Mouse (Mus musculus) thymus, postnatal 25 days (tissue): Measurements from ENCODE around the gene Pemt.
"Not testable (repeated sequence)": the region's sequence is repeated elsewhere in the genome, so short reads cannot be mapped to it uniquely, and the experiment has no call there.

Source experiments
- DNase-seq: peaks from one replicate; pipeline ENCODE4 v3.0.0; 2022

Pemt gene

DNA sequence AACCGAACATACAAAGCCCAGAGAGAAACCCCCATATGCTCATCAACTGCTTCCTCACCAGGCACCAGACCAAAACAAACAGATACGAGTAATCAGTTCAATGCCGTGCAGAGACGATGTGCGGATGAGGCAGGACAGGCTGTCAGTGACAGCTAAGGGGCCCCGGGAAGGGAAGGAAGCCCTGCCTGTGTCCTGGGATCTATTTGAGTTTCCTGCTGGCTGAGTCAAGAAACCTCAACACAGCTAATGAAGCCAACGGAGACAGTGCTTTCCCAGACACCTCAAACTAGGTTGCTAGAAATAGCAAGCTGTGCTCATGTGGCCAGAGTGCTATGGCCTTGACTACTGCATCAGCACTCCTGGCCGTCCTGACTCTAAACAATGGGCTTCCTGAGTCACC is 54.9 kb downstream of the Pemt start:
- DNase-seq, result no peak

DNA sequence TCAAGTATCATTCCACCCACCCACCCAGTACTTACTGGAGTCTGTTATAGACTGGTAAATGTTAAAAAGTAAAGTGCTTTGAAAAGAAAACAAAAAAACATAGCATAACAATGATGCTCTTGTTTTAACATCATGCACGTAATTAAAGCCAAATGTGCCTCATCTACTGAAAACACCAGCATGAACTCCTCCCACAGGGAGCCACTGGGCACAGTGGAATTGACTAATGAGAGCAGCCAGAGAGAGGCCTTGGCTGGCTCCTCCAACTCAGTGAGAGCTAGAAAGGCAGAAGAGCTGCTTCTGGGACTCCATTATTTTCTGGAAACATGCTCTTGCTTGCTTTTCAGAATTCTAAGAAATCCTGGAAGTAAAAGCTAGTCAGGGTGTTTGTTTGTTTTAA is 56.9 kb downstream of the Pemt start:
- DNase-seq, result no peak

DNA sequence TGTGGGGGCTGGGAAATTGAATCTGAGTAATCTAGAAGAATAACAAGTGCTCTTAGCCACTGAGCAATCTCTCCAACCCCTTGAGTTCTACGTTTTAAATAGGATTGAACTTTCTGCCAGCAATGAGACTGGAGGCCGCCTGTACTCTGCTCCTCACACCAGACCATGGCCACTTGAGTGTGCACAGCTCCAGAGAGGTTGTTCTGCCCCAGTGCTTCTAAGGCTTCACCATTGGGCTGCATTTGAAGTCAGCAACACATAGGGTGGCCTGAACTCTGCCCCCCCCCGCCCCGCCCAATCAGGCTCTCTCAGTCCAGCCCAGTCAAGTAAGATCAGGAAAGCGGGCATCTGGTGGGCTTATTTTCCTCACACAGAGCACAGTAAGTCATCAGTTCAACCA is 68.5 kb downstream of the Pemt start:
- DNase-seq, result no peak

DNA sequence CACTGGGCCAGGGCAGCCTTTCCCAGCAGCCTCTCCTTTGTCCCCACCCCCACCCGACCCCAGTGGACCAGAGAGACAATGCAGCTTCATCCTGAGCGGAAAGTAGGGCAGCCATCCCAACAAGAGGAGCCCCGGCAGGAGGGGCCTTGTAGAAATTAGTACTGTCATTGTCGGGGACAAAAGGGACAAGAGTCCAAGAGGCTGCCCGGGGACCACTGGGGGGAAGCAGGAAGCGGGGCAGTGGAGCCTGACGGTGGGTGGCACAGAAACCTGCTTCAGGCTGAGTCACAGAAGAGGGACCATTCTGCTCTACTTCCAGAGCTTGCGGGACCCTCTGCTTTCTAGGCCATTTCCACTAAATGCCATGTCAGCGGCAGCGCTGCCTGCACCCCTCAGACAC is 71.0 kb downstream of the Pemt start:
- no peak for DNase-seq

DNA sequence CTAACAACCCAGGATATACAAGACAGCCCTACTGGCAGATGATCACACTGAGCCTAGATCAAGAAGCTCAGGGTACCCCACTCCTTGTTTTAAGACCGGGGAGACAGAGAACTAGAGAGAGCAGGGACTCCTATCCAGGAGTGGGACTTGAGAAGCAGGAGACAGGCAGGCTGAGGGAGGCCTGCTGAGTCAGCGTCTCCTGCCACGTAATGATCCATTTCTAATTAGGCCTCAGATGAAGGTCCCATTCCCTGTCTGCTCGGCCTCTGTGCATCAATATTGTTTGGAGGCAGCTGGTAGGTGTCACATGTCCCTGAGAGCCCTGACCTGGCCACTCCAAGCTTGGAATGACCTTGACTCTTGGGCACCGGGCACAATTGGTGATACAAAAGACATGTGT is 72.9 kb downstream of the Pemt start:
- DNase-seq, result no peak

DNA sequence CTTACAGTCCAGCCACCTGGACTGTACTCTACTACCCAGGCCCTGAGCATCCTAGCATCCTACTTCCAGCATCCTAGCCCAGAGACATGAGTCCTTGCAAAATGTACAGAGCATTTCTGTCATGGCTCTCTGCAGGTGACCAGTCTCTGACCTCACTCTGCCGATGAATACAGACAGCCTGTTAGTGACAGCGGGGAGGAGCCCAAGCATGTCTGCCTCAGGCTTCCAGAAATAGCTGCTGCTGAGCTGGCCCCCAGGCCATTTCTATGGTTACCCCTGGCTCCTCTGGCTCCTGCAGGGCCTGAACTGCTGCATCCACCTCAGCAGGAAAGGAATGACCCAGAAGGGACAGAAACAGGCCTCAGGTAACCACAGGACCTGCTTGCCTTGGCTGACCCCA is 74.6 kb downstream of the Pemt start:
- DNase-seq, result no peak

DNA sequence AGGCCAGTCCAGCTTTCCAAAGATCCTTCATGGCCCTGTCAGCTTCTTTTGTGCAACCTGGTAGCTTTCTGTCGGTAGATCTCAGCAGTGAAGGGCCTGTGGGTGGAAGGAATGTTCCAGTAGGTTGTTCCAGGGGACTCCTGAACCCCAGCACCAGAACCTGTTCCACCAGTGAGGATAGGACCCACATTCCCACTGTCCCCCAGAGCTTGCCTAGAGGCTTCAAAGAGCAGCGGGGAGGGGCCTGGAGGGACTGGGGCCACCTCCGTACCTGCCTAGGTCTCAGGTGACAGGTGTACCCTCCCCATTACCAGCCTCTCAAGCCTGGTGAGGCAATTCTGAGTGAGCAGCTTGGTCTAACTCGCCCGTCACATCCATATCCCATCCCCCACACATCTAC is 75.5 kb downstream of the Pemt start:
- no peak for DNase-seq

DNA sequence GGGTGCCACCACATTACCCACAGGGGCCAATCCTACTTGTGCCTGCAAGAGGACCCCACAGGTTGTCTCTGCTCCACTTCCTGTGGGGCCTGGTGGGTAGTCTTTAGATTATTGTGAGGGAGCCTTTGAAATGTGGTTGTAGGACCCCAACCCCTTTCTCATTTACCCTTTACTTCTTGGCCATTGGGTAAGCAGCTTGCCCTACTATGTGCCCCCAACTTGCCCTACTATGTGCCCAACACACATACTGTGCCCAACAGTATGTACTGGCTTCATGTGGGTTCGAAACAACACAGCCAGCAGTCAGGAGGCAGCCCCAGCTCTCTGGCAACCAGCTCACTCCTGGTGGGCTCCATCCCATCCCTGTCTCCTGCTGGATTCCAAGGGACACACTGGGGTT is 78.5 kb downstream of the Pemt start:
- DNase-seq, result no peak

DNA sequence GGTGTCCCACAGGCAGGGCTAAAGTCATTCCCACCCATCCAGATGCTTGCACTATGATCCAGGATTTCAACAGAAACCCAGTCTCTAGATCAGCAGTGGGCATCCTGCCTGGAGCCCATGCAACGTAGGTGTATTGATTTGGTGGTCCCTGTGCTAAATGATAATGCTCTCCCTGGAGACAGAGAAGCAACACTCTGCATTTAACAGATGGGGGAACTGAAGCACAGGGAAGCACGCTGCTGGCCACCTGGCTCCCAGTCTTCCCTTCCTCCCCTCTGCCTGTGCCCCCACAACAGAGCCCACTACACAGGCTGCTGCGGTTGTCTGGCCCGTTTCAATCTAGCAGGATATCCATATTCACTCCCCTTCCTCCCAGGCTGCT is 80.2 kb downstream of the Pemt start:
- no peak for DNase-seq

DNA sequence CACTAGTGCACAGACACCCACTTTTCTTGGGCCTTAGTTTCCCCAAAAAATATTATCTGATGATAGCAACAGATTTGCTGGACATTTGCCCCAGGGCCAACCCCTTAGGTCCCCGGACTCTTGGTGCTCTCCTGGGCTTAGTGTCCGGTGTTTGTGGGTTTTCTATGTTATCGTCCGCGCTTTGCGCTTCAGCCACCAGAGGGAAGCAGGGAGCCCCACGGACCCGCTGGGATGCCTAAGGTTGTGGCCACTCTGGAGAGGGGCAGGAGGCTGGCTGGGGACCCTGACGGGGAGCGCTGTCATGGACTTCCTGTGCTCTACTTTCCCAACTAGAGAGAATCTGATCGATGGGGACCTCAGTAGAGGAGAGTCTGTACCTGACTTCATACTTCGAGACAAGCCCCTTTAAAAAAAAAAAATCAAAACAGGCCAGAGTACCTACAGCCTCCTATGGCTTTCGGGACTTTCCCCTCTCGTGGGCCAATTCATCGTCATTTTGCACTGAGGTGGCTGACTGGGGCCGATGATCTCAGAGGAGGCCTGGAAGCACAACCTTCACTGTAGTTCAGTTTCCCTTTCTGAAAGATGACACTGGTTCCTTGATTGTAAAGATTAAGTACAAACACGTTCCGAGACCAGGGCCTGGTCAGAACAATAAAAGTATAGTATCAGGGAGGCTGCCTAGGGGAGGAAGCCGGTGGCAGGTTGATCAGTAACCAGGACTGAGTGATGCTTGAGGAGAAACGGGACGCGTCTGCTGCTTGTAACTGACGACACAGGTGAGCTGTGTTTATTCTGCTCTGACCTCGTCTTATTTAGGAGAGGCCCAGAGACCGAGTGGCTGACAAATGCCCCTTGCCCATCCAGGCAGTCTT is 80.8 kb downstream of the Pemt start:
- peak; percentile 61 for DNase-seq

DNA sequence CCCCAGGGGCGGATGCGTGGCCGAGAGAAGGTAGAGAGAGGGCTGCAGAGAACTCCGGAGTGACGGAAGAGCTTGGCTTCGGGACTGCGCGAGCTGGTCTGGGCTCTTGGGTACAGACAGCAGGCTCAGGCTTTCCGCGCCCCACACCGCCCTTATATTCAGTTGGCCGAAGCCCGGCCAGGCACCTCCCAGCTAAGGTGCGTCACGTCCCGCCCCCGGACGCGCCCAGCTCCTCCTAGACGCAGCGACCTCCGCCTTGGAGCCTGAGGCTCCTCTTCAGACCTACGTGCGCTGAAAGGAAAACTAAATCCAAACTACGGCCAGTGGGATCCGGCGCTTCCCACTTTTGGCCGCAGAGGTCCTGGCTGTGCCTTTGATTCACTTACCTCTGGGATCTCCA is 81.5 kb downstream of the Pemt start, which contains the start of gene Rasd1:
Rasd1 (minus strand) TSS at position 127 of the 400 bp plus-strand sequence.
- peak; percentile 57 for DNase-seq

DNA sequence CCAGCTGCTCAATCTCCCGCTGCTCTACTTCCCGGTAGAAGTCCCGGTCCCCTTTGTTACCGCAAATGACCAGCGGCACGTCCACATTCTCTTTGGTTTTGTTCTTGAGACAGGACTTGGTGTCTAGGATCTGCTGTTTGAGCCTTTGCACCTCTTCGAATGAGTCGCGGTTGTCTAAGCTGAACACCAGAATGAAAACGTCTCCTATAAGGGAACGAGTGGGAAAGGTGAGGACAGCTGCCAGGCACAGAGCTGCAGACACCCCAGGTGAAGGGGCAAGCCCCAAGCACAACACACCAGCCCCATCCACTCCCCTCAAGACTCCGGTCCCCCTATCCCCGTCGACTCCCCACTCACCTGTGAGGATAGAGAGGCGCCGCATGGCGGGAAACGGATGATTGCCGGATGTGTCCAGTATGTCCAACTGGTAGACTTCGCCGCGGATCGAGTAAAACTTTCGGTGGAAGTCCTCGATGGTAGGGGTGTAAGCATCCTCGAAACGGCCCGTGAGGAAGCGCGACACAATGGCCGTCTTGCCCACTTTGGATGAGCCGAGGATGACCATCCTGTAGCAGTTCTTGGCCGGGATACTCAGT is 82.0 kb downstream of the Pemt start:
- peak; percentile 22 for DNase-seq

DNA sequence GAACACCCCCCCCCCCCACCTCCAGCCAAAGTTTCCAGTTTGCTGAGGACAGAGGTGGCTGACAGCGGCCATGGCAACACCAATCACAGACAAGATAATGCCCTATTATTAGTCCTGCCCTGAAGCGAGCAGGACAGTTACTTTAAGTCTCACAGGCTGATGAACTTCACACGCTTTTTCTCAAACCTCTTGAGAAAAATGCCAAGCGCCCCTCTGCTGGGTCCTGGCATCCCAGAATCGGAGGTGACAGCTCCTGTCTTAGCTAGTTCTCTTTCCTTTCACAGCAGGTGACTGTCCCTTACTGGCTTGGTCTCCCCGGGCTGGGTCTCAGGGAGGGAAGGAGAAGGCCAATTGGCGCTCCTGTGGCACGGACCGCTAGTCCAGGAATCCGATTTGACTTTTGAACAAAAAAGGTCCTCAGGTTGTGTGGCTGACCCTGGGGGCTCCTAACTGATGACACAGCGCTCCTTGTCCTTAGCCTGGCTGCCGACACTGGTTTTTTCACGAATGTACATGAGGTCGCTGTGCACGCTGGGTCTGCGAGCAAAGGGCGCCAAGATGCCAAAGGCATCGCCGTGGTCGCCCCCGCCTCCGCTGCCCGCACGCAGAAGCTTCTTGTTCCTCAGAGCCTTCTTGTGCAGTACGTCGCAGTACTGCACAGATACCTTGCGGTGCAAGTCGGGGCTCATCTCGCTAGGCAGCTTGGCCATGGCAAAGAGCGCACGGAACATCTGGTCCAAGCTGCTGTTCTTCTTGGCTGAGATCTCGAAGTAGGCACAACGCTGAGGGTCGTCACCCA is 82.7 kb downstream of the Pemt start:
- DNase-seq, result peak; percentile 12

DNA sequence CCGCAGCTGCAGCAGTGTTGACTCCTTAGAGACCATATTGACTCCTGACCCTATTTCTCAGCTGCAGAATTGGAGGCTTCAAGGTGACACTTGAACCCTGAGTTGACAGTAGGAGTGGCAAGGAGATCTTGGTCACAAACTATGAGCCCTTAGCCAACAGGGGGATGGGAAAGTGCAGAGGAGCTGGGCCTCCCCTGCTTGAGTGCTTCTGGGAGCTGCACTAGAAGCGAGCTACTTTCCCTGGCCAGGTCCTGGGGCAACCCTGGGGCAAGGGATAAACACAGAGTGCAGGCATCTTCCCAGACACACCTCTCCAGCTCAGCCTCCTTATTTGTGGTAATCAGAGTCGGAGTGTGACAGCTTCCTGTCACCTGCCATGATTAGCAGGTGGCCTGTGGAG is 83.7 kb downstream of the Pemt start:
- no peak for DNase-seq

DNA sequence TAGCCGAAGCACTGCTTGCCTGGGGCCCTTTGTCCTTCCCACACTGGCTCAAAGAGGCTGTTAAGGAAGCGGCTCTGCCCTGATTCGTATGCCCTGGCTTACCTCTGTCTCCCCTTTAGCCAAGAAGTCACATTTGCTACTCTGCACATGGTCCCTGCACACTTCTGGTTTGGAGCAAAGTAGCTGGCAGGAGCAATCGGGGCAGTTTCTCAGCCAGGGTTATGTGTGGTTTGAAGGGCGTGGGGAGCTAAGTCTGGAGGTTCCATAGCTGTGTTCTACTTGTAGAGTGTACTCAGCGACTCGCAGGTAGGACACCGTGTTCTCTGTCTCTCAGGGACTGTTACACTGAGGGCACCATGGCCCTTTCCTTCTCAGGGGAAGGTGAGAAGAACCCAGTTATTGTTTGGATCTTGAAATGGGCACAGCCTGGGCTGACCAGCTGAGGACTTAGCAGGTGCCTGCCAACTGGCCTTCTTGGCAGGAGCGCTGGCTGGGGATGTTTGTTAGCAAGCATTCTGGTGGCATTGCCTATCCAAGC is 84.9 kb downstream of the Pemt start:
- no peak for DNase-seq

DNA sequence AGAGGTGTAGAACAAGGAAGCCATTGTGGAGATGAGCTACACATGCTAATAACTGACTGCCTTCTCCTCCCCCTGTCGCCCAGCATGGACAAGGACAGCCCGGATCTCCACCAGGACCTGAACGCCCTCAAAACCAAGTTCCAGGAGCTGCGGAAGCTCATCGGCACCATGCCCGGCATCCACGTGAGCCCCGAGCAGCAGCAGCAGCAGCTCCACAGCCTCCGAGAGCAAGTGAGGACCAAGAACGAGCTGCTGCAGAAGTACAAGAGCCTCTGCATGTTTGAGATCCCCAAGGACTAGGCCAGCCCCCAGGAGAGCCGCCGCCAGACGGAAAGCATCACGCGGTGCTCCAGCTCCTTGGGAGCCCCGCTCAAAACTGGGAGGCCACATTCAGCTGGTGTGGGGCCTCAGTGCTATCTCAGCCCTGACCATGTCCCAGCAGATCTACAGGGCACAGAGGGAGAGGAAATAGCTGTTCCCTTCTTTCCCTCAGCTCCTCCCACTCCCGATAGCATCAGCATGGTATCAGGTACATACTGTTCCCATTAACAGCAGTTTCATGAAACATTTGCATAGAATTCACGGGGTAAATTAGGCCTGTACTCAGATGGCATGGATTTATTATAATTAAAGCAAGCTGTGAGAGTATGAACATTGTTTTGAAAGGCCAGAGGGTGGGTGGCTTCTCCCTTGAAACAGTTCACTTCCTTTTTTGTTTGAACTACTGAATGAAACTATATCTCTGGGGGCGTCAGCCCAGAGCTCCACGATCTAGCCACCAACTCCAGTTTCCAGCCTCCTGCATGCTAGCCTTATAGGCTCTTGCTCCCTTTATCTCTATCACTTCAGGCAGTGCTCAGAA is 85.6 kb downstream of the Pemt start:
- DNase-seq, result no peak

DNA sequence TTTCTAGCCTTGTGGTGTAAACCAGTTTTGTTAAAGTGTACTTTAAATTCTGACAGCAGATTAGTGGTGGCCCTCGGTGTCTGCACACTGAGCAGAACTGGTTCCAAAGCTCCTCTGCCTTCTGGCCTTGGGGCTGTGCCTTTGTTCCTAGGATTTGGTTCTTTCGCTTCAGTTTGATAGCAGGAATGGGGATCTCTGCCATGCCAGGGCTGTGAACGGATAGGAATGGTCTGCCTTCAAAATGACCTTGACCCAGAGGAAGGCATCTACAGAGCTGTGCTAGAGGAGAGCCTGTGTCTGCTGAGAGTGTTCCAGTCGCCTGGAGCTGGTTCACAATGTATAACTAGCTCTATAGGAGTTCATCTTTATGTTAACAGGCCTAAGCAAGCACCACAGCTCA is 86.8 kb downstream of the Pemt start:
- DNase-seq, result no peak

DNA sequence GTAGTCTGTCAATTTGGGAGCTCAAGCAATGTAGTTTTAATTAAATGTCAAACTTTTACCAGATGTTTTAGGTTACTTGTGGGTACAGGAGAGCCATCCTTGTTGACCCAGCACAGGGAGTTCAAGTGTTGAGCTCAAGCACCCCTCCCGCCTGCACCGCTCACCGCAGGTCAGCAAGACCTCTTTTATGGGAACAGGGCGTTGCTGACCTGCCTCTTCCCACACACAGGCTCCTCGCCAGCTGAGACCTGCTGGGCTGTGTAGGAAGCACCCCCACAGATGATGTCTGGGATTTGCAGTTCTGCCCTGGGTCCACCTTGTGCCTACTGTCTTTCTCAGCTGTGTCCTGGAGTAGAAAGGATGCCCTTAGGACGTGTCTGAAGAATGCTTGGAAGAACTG is 89.5 kb downstream of the Pemt start:
- no peak for DNase-seq

DNA sequence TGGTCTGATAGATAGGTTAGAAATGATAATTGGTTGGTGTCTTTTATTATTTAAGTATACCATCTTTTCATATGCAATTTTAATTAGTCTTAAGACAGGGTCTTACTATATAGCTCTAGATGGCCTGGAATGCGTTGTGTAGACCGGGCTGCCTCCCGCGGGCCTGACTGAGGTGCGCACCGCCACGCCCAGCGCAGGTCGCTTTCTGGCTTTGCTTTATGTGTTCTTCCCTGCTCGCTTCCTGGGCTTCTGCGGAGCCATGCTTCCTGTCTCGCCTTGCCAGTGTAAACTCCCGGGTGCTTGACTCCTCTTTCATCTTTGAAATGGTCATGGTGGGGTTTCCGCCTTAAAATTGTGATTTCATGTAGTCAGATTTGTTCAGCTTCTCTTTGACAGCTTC is 93.4 kb downstream of the Pemt start:
- DNase-seq, result no peak

DNA sequence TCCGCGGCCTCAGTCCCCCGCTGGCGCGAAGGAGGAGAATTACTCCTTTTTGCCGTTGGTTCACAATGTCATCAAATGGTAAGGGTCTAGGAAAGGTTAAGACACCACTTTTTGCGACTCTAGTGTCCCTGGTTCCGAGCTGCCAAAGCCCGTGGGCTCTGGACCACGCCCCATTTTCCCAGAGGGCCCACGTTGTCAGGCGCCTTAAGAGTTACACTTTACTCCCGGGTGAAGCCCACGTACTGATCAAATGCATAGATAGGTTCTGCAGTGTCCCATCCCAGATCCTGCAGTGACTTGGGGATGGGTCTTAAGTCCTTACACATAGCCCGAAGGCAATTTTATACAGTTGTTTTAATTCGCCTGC is 97.9 kb downstream of the Pemt start:
- DNase-seq, result no peak

DNA sequence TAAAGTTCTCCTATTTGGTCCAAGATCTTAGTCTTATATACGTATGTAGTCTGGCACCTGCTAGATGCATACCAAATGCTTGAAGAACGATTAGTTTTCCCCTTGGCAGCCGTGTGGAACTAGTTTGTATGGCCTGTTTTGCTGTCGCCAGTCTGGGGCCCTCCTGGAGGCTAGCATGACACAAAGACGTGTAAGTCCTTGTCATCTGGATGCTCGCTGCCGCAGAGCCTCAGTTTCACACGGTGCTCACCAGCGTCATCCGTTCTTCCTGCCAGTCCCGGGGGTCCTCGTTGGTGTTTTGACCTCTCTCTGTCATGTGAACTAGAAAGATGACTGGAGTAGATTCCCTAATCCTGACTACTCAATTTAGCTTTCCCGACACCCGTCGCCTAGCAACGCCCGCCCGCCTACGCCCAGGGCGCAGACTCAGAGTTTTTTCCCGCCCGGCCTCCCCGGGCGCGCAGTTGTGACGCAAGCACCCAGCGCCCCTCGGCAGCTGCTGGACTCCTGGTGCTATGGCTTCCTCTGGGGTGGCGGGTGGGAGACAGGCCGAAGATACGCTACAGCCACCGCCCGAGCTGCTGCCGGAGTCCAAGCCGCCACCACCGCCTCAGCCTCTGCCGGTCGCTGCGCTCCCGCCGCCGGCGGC is 98.4 kb downstream of the Pemt start, which contains the start of gene Med9:
Med9 (plus strand) TSS at position 455 of the 649 bp plus-strand sequence.
- peak; percentile 91 for DNase-seq

DNA sequence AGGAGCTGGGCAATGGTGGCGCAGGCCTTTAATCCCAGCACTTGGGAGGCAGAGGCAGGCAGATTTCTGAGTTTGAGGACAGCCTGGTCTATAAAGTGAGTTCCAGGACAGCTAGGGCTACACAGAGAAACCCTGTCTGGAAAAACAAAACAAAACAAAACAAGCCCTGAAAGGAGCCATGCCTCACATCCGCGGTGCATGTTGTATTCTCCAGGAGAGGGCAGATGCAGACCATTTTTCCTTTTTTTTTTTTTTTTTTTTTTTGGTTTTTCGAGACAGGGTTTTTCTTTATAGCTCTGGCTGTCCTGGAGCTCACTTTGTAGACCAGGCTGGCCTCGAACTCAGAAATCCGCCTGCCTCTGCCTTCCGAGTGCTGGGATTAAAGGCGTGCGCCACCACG is 101.4 kb downstream of the Pemt start:
- not testable (repeated sequence) for DNase-seq
